Mouse (Mus musculus) ES-E14 (cell line): ENCODE results near the gene Rab3c. TPM values are rescaled to one million over a fixed set of nuclear protein-coding genes. Genes with fewer than 3 reads are reported as not detected.
A peak's percentile ranks its signal among the peaks of the same experiment; 100 is the strongest.

Experiments used
- DNase-seq: peaks from one replicate; pipeline ENCODE4 v3.0.0-alpha.2; 2013; ENCODE audit warnings: low read depth, low spot score
- H3K27ac ChIP-seq: 2 replicates; pipeline ENCODE4 v1.5.1; 2012; ENCODE audit warnings: low read depth, mild to moderate bottlenecking, low read length, moderate library complexity, mixed read lengths; ENCODE audit not compliant: poor library complexity, insufficient read depth, severe bottlenecking
- H3K36me3 ChIP-seq: 2 replicates; pipeline ENCODE4 v1.6.1; 2012; ENCODE audit warnings: mild to moderate bottlenecking, low read length, moderate library complexity, mixed read lengths; ENCODE audit not compliant: control insufficient read depth, poor library complexity, insufficient read depth, severe bottlenecking
- H3K4me1 ChIP-seq, 2 experiments: fragments of 150-350 bp in 1 of 2; sonication (generic) in 1 of 2; 2 replicates each; pipeline ENCODE4 v1.6.1; 2012; ENCODE audit warnings: low read length in 2 of 2, mild to moderate bottlenecking in 1 of 2, mixed read lengths in 1 of 2; ENCODE audit not compliant: control insufficient read depth in 2 of 2, insufficient read depth in 2 of 2, poor library complexity in 1 of 2
- H3K4me3 ChIP-seq, 2 experiments: fragments of 150-350 bp in 1 of 2; sonication (generic) in 1 of 2; 2 replicates each; pipeline ENCODE4 v1.5.1; 2012; ENCODE audit warnings: low read length in 2 of 2, low read depth in 1 of 2, mild to moderate bottlenecking in 1 of 2, mixed read lengths in 1 of 2; ENCODE audit not compliant: insufficient read depth in 1 of 2, poor library complexity in 1 of 2, severe bottlenecking in 1 of 2
- H3K9ac ChIP-seq: 2 replicates; pipeline ENCODE4 v1.6.1; 2012; ENCODE audit warnings: low read depth, mild to moderate bottlenecking, low read length, mixed read lengths; ENCODE audit not compliant: poor library complexity, insufficient read depth, severe bottlenecking
- H3K9me3 ChIP-seq: fragments of 150-350 bp; sonication (generic); 2 replicates; pipeline ENCODE4 v1.6.1; 2012; ENCODE audit warnings: low read depth, mild to moderate bottlenecking, low read length; ENCODE audit not compliant: control insufficient read depth, insufficient read depth
- CHD2 ChIP-seq: IDR thresholded peaks from 2 replicates; pipeline ENCODE4 v1.6.1; 2014; ENCODE audit warnings: mild to moderate bottlenecking, low read depth, low read length, inconsistent platforms
- HCFC1 ChIP-seq: IDR thresholded peaks from 2 replicates; pipeline ENCODE4 v1.6.1; 2012; ENCODE audit warnings: low read length, inconsistent platforms, borderline replicate concordance; ENCODE audit not compliant: insufficient read depth
- MAFK ChIP-seq: IDR thresholded peaks from 2 replicates; pipeline ENCODE4 v1.6.1; 2014; ENCODE audit warnings: mild to moderate bottlenecking, low read depth, low read length, inconsistent platforms; ENCODE audit not compliant: insufficient read depth
- ZC3H11A ChIP-seq: IDR thresholded peaks from 2 replicates; pipeline ENCODE4 v1.6.1; 2012; ENCODE audit warnings: low read depth, mild to moderate bottlenecking, inconsistent platforms, low read length, borderline replicate concordance
- ZNF384 ChIP-seq: IDR thresholded peaks from 2 replicates; pipeline ENCODE4 v1.6.1; 2012; ENCODE audit warnings: low read depth, low read length, inconsistent platforms
- in situ Hi-C, 2 experiments: fragments of 600-800 bp; cut with MboI; formaldehyde crosslinking; loops; one replicate each; pipeline ENCODE4 v1.15.1; 2025; ENCODE audit warnings: low sequenced_read_pairs in 2 of 2, inconsistent platforms in 1 of 2; ENCODE audit not compliant: unreplicated experiment in 2 of 2
- total RNA-seq: library from RNA; depleted of rRNA; stranded (reverse); fragments of 300-350 nt; gene quantifications from 2 replicates; pipeline ENCODE4 v1.2.3, GENCODE M21; 2012

The Rab3c gene
- total RNA-seq, 1 experiment, result not detected

- Histone ChIP-seq H3K36me3 (no peaks in the 10 kb centered on the region), H3K9me3 (no peaks in the 10 kb centered on the region), H3K4me1 (peaks cover 0 to 7% of the 10 kb centered on the region in 2 experiments; a peak in 3 of 4 replicates), H3K27ac (no peak overlapping the region), H3K4me3 (no peak overlapping the region), H3K9ac (no peak overlapping the region)
- no peak for DNase-seq
- in situ Hi-C loops, result loop anchor here in 1 of 2 experiments (25.0 kb wide), 1 partner anchor 422 kb away; no protein-coding TSS in a partner anchor
- TF ChIP-seq HCFC1, result no peak
- TF ChIP-seq ZNF384, result no peak
- TF ChIP-seq CHD2, result no peak
- TF ChIP-seq MAFK, result no peak
- TF ChIP-seq ZC3H11A, result no peak
Observed at GRCm38 (mm10) chr13:110034041-110034440, 246.8 kb downstream of the Rab3c start.

GRCm38 (mm10) chr13:110031886-110032285 lies 248.9 kb downstream of the Rab3c start:
- Histone ChIP-seq H3K9ac (no peak overlapping the region; the same call in 1 of the 2 replicates), H3K9me3 (no peaks in the 10 kb centered on the region), H3K4me3 (no peak overlapping the region), H3K4me1 (peaks cover 0 to 5% of the 10 kb centered on the region in 2 experiments; a peak in 1 of 4 replicates), H3K27ac (no peak overlapping the region), H3K36me3 (no peaks in the 10 kb centered on the region)
- no peak for DNase-seq
- TF ChIP-seq MAFK (no peak), ZC3H11A (no peak)
- in situ Hi-C loops, result loop anchor here in 1 of 2 experiments (25.0 kb wide), 1 partner anchor 420 kb away; no protein-coding TSS in a partner anchor

GRCm38 (mm10) chr13:110031061-110031460 lies 249.7 kb downstream of the Rab3c start:
- Histone ChIP-seq H3K4me3 (peak overlapping the region in 1 of 2 experiments; percentile 8; a peak in 1 of 4 replicates), H3K9me3 (no peaks in the 10 kb centered on the region), H3K36me3 (no peaks in the 10 kb centered on the region), H3K4me1 (peaks cover 0 to 5% of the 10 kb centered on the region in 2 experiments; a peak in 1 of 4 replicates), H3K9ac (no peak overlapping the region), H3K27ac (no peak overlapping the region)
- no peak for DNase-seq
- in situ Hi-C loops, result loop anchor here in 1 of 2 experiments (25.0 kb wide), 1 partner anchor 419 kb away; no protein-coding TSS in a partner anchor
- TF ChIP-seq CHD2, result no peak
- TF ChIP-seq HCFC1, result no peak
- TF ChIP-seq ZNF384, result no peak
- no peak for TF ChIP-seq MAFK
- no peak for TF ChIP-seq ZC3H11A

GRCm38 (mm10) chr13:110024381-110025161 lies 256.2 kb downstream of the Rab3c start:
- TF ChIP-seq ZC3H11A (no peak), ZNF384 (no peak), HCFC1 (no peak), MAFK (no peak), CHD2 (no peak)
- Histone ChIP-seq H3K4me3 (no peak overlapping the region), H3K9ac (no peak overlapping the region), H3K4me1 (peaks cover 2 to 7% of the 10 kb centered on the region in 2 experiments; a peak in 3 of 4 replicates), H3K9me3 (no peaks in the 10 kb centered on the region), H3K27ac (no peak overlapping the region), H3K36me3 (no peaks in the 10 kb centered on the region; the same call in 1 of the 2 replicates)
- in situ Hi-C loops, result loop anchor here in 1 of 2 experiments (25.0 kb wide), 1 partner anchor 412 kb away; no protein-coding TSS in a partner anchor
- no peak for DNase-seq

GRCm38 (mm10) chr13:110023031-110023430 lies 257.8 kb downstream of the Rab3c start:
- in situ Hi-C loops, result no loop called here
- TF ChIP-seq HCFC1, result no peak
- peak; percentile 58; the same call in 1 of the 2 replicates for TF ChIP-seq ZC3H11A
- Histone ChIP-seq H3K36me3 (no peaks in the 10 kb centered on the region; the same call in 1 of the 2 replicates), H3K9me3 (no peaks in the 10 kb centered on the region), H3K4me3 (no peak overlapping the region), H3K4me1 (peaks cover 5 to 7% of the 10 kb centered on the region in 2 experiments), H3K9ac (no peak overlapping the region), H3K27ac (no peak overlapping the region)
- no peak for DNase-seq
